Mouse (Mus musculus): ENCODE results near the gene Atp12a. TPM values are rescaled to one million over a fixed set of nuclear protein-coding genes. Genes with fewer than 3 reads are reported as not detected.

Gene Atp12a
- polyA plus RNA-seq, 1 experiment from 2014 or later: 0.05 TPM

DNA sequence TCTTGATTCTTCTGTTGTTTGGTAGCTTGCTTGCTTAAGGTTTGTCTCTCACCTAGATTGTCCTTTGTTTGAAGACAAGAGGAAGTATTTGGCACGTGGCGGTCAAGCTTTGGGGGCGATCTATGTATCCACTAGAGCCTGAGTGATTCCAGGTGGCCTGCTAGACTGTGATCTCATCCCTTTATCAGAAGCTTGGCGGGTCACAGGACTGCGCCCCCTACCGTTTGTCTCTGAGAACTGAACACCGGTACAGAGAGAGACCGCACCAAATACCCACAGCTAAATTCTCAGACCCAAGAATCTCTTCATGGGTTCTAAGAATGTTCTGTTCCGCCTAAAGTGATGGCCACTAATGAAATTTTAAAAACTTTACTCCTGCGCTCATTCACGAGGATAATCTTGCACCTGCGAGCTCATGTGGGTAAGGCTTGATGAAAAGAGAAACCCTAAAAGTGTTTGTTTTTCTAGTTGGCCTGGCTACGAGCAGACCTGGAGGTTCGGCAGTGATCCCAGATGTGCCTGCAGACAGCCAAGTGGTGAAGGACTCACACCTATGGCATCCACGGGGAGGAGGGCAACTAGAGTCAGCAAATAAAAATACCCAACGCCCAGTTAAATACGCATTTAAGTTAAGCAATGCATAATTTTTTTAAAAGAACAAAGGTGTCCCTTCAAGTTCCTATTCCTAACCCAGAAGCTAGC lies 12.8 kb upstream of the Atp12a start:
- 42% methylated on average over 17 of the region's 17 CpGs for WGBS
- no peak for ATAC-seq (ENCODE audit: low FRiP score, low read depth)

DNA sequence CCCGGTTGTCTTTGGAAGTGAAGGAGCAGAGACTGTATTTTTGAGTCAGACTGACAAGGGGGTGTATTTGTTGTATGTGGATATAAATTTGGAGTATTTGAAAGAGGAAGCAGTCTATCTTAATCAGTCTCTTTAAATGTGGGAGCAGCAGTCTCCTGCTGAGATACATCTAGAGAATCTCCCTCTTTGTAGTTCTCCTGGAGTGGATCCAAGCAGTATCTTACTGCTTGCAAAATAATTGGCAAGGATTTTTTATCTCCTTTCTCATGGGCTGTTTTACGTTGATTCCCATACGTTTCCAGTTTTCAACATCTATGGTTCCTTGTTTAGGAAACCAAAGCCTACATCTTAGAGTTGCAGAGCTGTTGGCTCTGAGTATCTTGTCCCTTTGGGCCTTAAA lies 10.1 kb upstream of the Atp12a start:
- Histone ChIP-seq H3K36me3 (no peaks in the 10 kb centered on the region), H3K27ac (replicated peaks) (no peak overlapping the region), H3K4me3 (no peak overlapping the region), H3K27me3 (no peaks in the 10 kb centered on the region), H3K9ac (replicated peaks) (no peak overlapping the region), H3K9me3 (no peaks in the 10 kb centered on the region), H3K4me1 (no peaks in the 10 kb centered on the region), H3K4me2 (replicated peaks) (no peak overlapping the region)
- WGBS: 91% methylated on average over 3 of the region's 3 CpGs
- no peak for ATAC-seq (ENCODE audit: low FRiP score, low read depth)

More for the DNA sequence above, 12.8 kb upstream of the Atp12a start:
- Histone ChIP-seq H3K9me3 (no peaks in the 10 kb centered on the region), H3K27ac (replicated peaks) (no peak overlapping the region), H3K9ac (replicated peaks) (no peak overlapping the region), H3K4me3 (no peak overlapping the region), H3K4me2 (replicated peaks) (no peak overlapping the region), H3K27me3 (no peaks in the 10 kb centered on the region), H3K36me3 (no peaks in the 10 kb centered on the region), H3K4me1 (no peaks in the 10 kb centered on the region)

- Histone ChIP-seq H3K9ac (replicated peaks) (no peak overlapping the region), H3K4me2 (replicated peaks) (no peak overlapping the region), H3K4me3 (no peak overlapping the region), H3K27ac (replicated peaks) (no peak overlapping the region), H3K27me3 (no peaks in the 10 kb centered on the region), H3K4me1 (no peaks in the 10 kb centered on the region), H3K36me3 (no peaks in the 10 kb centered on the region), H3K9me3 (no peaks in the 10 kb centered on the region)
- no peak for ATAC-seq (ENCODE audit: low FRiP score, low read depth)
- WGBS: 84% methylated on average over 8 of the region's 8 CpGs
These were observed 9.5 kb upstream of the Atp12a start for GRCm38 (mm10) chr14:56355396-56355795.

DNA sequence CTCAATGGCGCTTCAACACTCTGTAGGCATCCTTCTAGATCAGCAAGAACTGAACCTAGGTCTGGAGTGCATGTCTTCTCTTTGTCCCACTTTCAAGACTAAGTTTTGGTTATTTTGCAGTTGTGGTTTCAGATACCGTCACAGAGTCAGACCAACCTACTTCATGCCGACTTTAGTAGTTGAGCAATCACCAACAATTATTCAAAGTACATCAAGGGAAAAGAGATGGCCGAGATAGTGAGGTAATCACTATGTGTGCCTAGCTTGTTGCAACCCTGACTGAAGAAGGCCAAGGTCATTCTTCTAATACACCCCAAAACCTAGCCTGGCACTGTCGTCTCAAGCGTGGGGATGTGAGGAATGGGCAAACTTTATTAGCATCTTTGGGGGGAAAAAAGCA lies 8.7 kb upstream of the Atp12a start:
- Histone ChIP-seq H3K4me3 (no peak overlapping the region), H3K9ac (replicated peaks) (no peak overlapping the region), H3K27ac (replicated peaks) (no peak overlapping the region), H3K27me3 (no peaks in the 10 kb centered on the region), H3K4me2 (replicated peaks) (no peak overlapping the region), H3K36me3 (no peaks in the 10 kb centered on the region), H3K4me1 (no peaks in the 10 kb centered on the region), H3K9me3 (no peaks in the 10 kb centered on the region)
- no peak for ATAC-seq (ENCODE audit: low FRiP score, low read depth)
- 90% methylated on average over 6 of the region's 6 CpGs for WGBS

- Histone ChIP-seq H3K4me1 (no peaks in the 10 kb centered on the region), H3K27me3 (peaks cover 8% of the 10 kb centered on the region), H3K36me3 (no peaks in the 10 kb centered on the region), H3K9me3 (no peaks in the 10 kb centered on the region), H3K9ac (replicated peaks) (no peak overlapping the region), H3K27ac (replicated peaks) (no peak overlapping the region), H3K4me3 (no peak overlapping the region), H3K4me2 (replicated peaks) (no peak overlapping the region)
- ATAC-seq (ENCODE audit: low FRiP score, low read depth): no peak
- WGBS: 89% methylated on average over 7 of the region's 7 CpGs
These were observed 6.4 kb upstream of the Atp12a start for GRCm38 (mm10) chr14:56358422-56358821.

- 89% methylated on average over 6 of the region's 6 CpGs for WGBS
- peaks cover 15% of the 10 kb centered on the region for H3K27me3 ChIP-seq
- no peak overlapping the region for H3K9ac ChIP-seq (replicated peaks)
- H3K9me3 ChIP-seq: no peaks in the 10 kb centered on the region
- no peaks in the 10 kb centered on the region for H3K36me3 ChIP-seq
- H3K4me1 ChIP-seq: no peaks in the 10 kb centered on the region
- no peak for ATAC-seq (ENCODE audit: low FRiP score, low read depth)
- no peak overlapping the region for H3K27ac ChIP-seq (replicated peaks)
- no peak overlapping the region for H3K4me3 ChIP-seq
- no peak overlapping the region for H3K4me2 ChIP-seq (replicated peaks)
These were observed 5.7 kb upstream of the Atp12a start for GRCm38 (mm10) chr14:56359131-56359530.

- Histone ChIP-seq H3K36me3 (no peaks in the 10 kb centered on the region), H3K4me1 (peaks cover 11% of the 10 kb centered on the region), H3K9me3 (no peaks in the 10 kb centered on the region), H3K27ac (replicated peaks) (no peak overlapping the region), H3K4me2 (replicated peaks) (peak overlapping the region; percentile 58), H3K9ac (replicated peaks) (no peak overlapping the region), H3K4me3 (peak overlapping the region; percentile 41), H3K27me3 (peaks cover 60% of the 10 kb centered on the region)
- WGBS: 30% methylated on average over 8 of the region's 8 CpGs
- no peak for ATAC-seq (ENCODE audit: low FRiP score, low read depth)
These were observed 424 bp downstream of the Atp12a start for GRCm38 (mm10) chr14:56365292-56365691.

- 43% methylated on average over 15 of the region's 15 CpGs for WGBS
- H3K9me3 ChIP-seq: no peaks in the 10 kb centered on the region
- no peak for ATAC-seq (ENCODE audit: low FRiP score, low read depth)
These were observed 1.8 kb downstream of the Atp12a start for GRCm38 (mm10) chr14:56366712-56367111.

DNA sequence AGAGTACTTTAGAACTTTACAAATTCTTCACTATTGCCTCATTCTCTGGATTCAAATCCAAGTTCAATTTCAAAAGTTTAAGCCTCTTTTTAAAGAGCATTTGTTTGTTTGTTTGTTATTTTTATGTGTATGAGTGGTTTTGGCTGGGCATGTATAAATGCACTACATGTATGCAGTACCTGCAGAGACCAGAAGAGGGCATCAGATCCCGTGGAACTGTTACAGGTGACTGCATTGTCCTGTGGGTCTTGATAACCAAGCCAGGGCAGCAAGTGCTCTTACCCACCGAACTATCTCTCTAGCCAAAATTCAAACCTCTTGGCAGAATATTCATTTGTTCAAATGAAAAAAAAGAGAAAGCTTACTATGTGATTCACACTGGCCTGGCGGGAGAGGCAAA lies 4.0 kb downstream of the Atp12a start:
- no peak overlapping the region for H3K4me2 ChIP-seq (replicated peaks)
- H3K4me3 ChIP-seq: no peak overlapping the region
- no peak for ATAC-seq (ENCODE audit: low FRiP score, low read depth)
- no peaks in the 10 kb centered on the region for H3K36me3 ChIP-seq
- H3K9me3 ChIP-seq: no peaks in the 10 kb centered on the region
- H3K27ac ChIP-seq (replicated peaks): no peak overlapping the region
- 54% methylated on average over 3 of the region's 3 CpGs for WGBS
- H3K4me1 ChIP-seq: peaks cover 11% of the 10 kb centered on the region
- peaks cover 48% of the 10 kb centered on the region for H3K27me3 ChIP-seq
- H3K9ac ChIP-seq (replicated peaks): no peak overlapping the region

More at GRCm38 (mm10) chr14:56366712-56367111, 1.8 kb downstream of the Atp12a start:
- H3K9ac ChIP-seq (replicated peaks): no peak overlapping the region
- H3K4me1 ChIP-seq: peaks cover 11% of the 10 kb centered on the region
- peaks cover 60% of the 10 kb centered on the region for H3K27me3 ChIP-seq
- H3K4me3 ChIP-seq: no peak overlapping the region
- no peak overlapping the region for H3K4me2 ChIP-seq (replicated peaks)
- H3K36me3 ChIP-seq: no peaks in the 10 kb centered on the region
- no peak overlapping the region for H3K27ac ChIP-seq (replicated peaks)

DNA sequence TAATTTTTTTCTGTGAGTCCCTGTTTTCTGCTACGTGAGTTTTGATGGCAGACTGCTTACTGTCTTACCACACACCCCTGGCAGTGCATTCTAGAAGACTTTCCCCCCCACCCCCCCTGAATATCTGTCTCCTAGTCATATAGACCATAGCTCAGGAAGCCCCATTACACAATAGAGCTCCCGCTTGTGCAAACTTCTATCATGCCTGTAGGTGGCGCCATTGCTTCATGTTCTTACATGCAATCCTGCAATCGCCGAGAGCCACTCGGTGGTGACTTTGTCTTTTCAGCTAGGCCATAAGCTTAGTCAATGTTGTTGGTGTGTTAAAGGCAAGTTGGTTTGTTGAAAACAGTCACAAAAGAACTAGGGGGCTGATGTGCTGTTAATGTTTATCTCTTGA lies 10.9 kb downstream of the Atp12a start:
- Histone ChIP-seq H3K27ac (replicated peaks) (no peak overlapping the region), H3K4me3 (no peak overlapping the region), H3K9ac (replicated peaks) (no peak overlapping the region), H3K9me3 (no peaks in the 10 kb centered on the region), H3K36me3 (no peaks in the 10 kb centered on the region), H3K4me1 (no peaks in the 10 kb centered on the region), H3K27me3 (no peaks in the 10 kb centered on the region), H3K4me2 (replicated peaks) (no peak overlapping the region)
- 2% methylated on average over 6 of the region's 6 CpGs for WGBS
- peak; percentile 62; the same call in 1 of the 2 replicates for ATAC-seq (ENCODE audit: low FRiP score, low read depth)

GRCm38 (mm10) chr14:56377745-56378144 lies 12.9 kb downstream of the Atp12a start:
- Histone ChIP-seq H3K27ac (replicated peaks) (no peak overlapping the region), H3K36me3 (no peaks in the 10 kb centered on the region), H3K4me2 (replicated peaks) (no peak overlapping the region), H3K4me1 (no peaks in the 10 kb centered on the region), H3K9ac (replicated peaks) (no peak overlapping the region), H3K27me3 (no peaks in the 10 kb centered on the region), H3K9me3 (no peaks in the 10 kb centered on the region), H3K4me3 (no peak overlapping the region)
- no peak for ATAC-seq (ENCODE audit: low FRiP score, low read depth)

DNA sequence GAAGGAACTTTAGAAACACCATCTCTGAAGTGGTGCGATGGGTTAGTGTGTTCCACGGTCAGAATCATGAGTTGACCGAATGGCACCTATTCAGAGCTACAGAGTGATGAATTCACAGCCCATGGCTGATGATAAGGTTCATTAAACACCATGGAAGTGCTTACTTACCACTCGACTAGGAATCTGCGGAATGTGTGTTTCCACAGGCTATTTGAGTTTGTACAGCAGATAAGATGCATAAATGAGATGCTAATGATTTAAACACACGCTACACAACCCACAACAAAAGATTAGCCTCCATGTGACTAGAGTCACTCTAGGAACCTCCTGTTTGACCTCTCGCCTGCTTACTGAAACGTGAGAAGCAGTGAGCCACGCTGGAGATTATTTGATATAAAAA lies 14.5 kb downstream of the Atp12a start:
- Histone ChIP-seq H3K27me3 (no peaks in the 10 kb centered on the region), H3K9ac (replicated peaks) (no peak overlapping the region), H3K4me2 (replicated peaks) (no peak overlapping the region), H3K27ac (replicated peaks) (no peak overlapping the region), H3K36me3 (no peaks in the 10 kb centered on the region), H3K4me3 (no peak overlapping the region), H3K4me1 (no peaks in the 10 kb centered on the region), H3K9me3 (no peaks in the 10 kb centered on the region)
- no peak for ATAC-seq (ENCODE audit: low FRiP score, low read depth)
- 76% methylated on average over 9 of the region's 9 CpGs for WGBS

GRCm38 (mm10) chr14:56382366-56382765 lies 17.5 kb downstream of the Atp12a start:
- H3K9ac ChIP-seq (replicated peaks): no peak overlapping the region
- no peak for ATAC-seq (ENCODE audit: low FRiP score, low read depth)
- 84% methylated on average over 4 of the region's 4 CpGs for WGBS
- H3K4me1 ChIP-seq: no peaks in the 10 kb centered on the region
- no peak overlapping the region for H3K4me3 ChIP-seq
- H3K9me3 ChIP-seq: no peaks in the 10 kb centered on the region
- H3K36me3 ChIP-seq: no peaks in the 10 kb centered on the region
- H3K27me3 ChIP-seq: no peaks in the 10 kb centered on the region
- no peak overlapping the region for H3K27ac ChIP-seq (replicated peaks)
- no peak overlapping the region for H3K4me2 ChIP-seq (replicated peaks)

All from midbrain, embryonic 12.5 days (tissue).